Mouse (Mus musculus) testis, postnatal 14 days (tissue): ENCODE results near the gene D6Ertd527e.
A peak's percentile ranks its signal among the peaks of the same experiment; 100 is the strongest.

ENCODE experiments used
- DNase-seq: peaks from one replicate; pipeline ENCODE4 v3.0.0; 2021; ENCODE audit warnings: low spot score

D6Ertd527e gene

GRCm38 (mm10) chr6:87112125-87112524 lies 7.6 kb downstream of the D6Ertd527e start:
- no peak for DNase-seq

GRCm38 (mm10) chr6:87115981-87116380 lies 11.4 kb downstream of the D6Ertd527e start:
- DNase-seq = no peak

GRCm38 (mm10) chr6:87116596-87116995 lies 12.1 kb downstream of the D6Ertd527e start:
- DNase-seq = no peak

GRCm38 (mm10) chr6:87119066-87119837 lies 14.7 kb downstream of the D6Ertd527e start:
- DNase-seq = no peak

- no peak for DNase-seq
Observed at GRCm38 (mm10) chr6:87119975-87120374, 15.4 kb downstream of the D6Ertd527e start.

GRCm38 (mm10) chr6:87120661-87121060 lies 16.1 kb downstream of the D6Ertd527e start:
- no peak for DNase-seq

GRCm38 (mm10) chr6:87121961-87122360 lies 17.4 kb downstream of the D6Ertd527e start:
- no peak for DNase-seq

- DNase-seq = no peak
Observed at GRCm38 (mm10) chr6:87123406-87123805, 18.9 kb downstream of the D6Ertd527e start.

GRCm38 (mm10) chr6:87123973-87124372 lies 19.4 kb downstream of the D6Ertd527e start:
- peak; percentile 51 for DNase-seq

- no peak for DNase-seq
Observed at GRCm38 (mm10) chr6:87127049-87127753, 22.7 kb downstream of the D6Ertd527e start.

- no peak for DNase-seq
Observed at GRCm38 (mm10) chr6:87129861-87130260, 25.3 kb downstream of the D6Ertd527e start.

GRCm38 (mm10) chr6:87130628-87131027 lies 26.1 kb downstream of the D6Ertd527e start:
- DNase-seq = no peak

- no peak for DNase-seq
Observed at GRCm38 (mm10) chr6:87131078-87131477, 26.5 kb downstream of the D6Ertd527e start.

- DNase-seq = no peak
Observed at GRCm38 (mm10) chr6:87133520-87133919, 29.0 kb downstream of the D6Ertd527e start.

GRCm38 (mm10) chr6:87133966-87134546 lies 29.5 kb downstream of the D6Ertd527e start:
- no peak for DNase-seq

- no peak for DNase-seq
Observed at GRCm38 (mm10) chr6:87138479-87138878, 33.9 kb downstream of the D6Ertd527e start.

GRCm38 (mm10) chr6:87139796-87140553 lies 35.4 kb downstream of the D6Ertd527e start:
- no peak for DNase-seq

- DNase-seq = no peak
Observed at GRCm38 (mm10) chr6:87142239-87142638, 37.7 kb downstream of the D6Ertd527e start.

GRCm38 (mm10) chr6:87143594-87143993 lies 39.0 kb downstream of the D6Ertd527e start:
- DNase-seq = no peak

GRCm38 (mm10) chr6:87147921-87148320 lies 43.4 kb downstream of the D6Ertd527e start:
- no peak for DNase-seq

- no peak for DNase-seq
Observed at GRCm38 (mm10) chr6:87150471-87150870, 45.9 kb downstream of the D6Ertd527e start.

GRCm38 (mm10) chr6:87151427-87151826 lies 46.9 kb downstream of the D6Ertd527e start:
- no peak for DNase-seq
